Mouse (Mus musculus): ENCODE data around the gene Dner. TPM values are rescaled to one million over a fixed set of nuclear protein-coding genes. Genes with fewer than 3 reads are reported as not detected.

Dner gene
- polyA plus RNA-seq, 1 experiment, result not detected

- no peaks in the 10 kb centered on the region for H3K36me3 ChIP-seq (ENCODE audit: control insufficient read depth)
- H3K9me3 ChIP-seq (ENCODE audit: control insufficient read depth, low read length), result no peaks in the 10 kb centered on the region; the same call in 1 of the 2 replicates
- no peak overlapping the region for H3K4me3 ChIP-seq (replicated peaks)
- TF ChIP-seq GATA1 (IDR thresholded peaks at IDR 0.05; ENCODE audit: low read length), result no peak
- no peak for TF ChIP-seq TAL1 (IDR thresholded peaks at IDR 0.05; ENCODE audit: low read length)
- no peaks in the 10 kb centered on the region for H3K27me3 ChIP-seq (ENCODE audit: control insufficient read depth)
- no peaks in the 10 kb centered on the region for H3K4me1 ChIP-seq (ENCODE audit: control insufficient read depth)
Observed at GRCm38 (mm10) chr1:84664377-84665118, 31.5 kb downstream of the Dner start.

- no peak overlapping the region for H3K4me3 ChIP-seq (replicated peaks)
- H3K27me3 ChIP-seq (ENCODE audit: control insufficient read depth), result no peaks in the 10 kb centered on the region
- no peaks in the 10 kb centered on the region for H3K36me3 ChIP-seq (ENCODE audit: control insufficient read depth)
- H3K9me3 ChIP-seq (ENCODE audit: control insufficient read depth, low read length), result peaks cover 3% of the 10 kb centered on the region; the same call in 1 of the 2 replicates
- H3K4me1 ChIP-seq (ENCODE audit: control insufficient read depth), result no peaks in the 10 kb centered on the region
- no peak for TF ChIP-seq TAL1 (IDR thresholded peaks at IDR 0.05; ENCODE audit: low read length)
Observed at GRCm38 (mm10) chr1:84646781-84647180, 49.2 kb downstream of the Dner start.

GRCm38 (mm10) chr1:84640463-84640862 lies 55.6 kb downstream of the Dner start:
- H3K36me3 ChIP-seq (ENCODE audit: control insufficient read depth), result no peaks in the 10 kb centered on the region
- no peaks in the 10 kb centered on the region for H3K4me1 ChIP-seq (ENCODE audit: control insufficient read depth)
- no peaks in the 10 kb centered on the region; the same call in 1 of the 2 replicates for H3K9me3 ChIP-seq (ENCODE audit: control insufficient read depth, low read length)
- TF ChIP-seq TAL1 (IDR thresholded peaks at IDR 0.05; ENCODE audit: low read length) (no peak), GATA1 (IDR thresholded peaks at IDR 0.05; ENCODE audit: low read length) (no peak)
- H3K4me3 ChIP-seq (replicated peaks), result no peak overlapping the region
- H3K27me3 ChIP-seq (ENCODE audit: control insufficient read depth), result no peaks in the 10 kb centered on the region

GRCm38 (mm10) chr1:84636890-84637289 lies 59.1 kb downstream of the Dner start:
- Histone ChIP-seq H3K4me3 (replicated peaks) (no peak overlapping the region), H3K36me3 (ENCODE audit: control insufficient read depth) (no peaks in the 10 kb centered on the region), H3K27me3 (ENCODE audit: control insufficient read depth) (no peaks in the 10 kb centered on the region), H3K4me1 (ENCODE audit: control insufficient read depth) (no peaks in the 10 kb centered on the region), H3K9me3 (ENCODE audit: control insufficient read depth, low read length) (peaks cover 2% of the 10 kb centered on the region; the same call in 1 of the 2 replicates)
- TF ChIP-seq GATA1 (IDR thresholded peaks at IDR 0.05; ENCODE audit: low read length) (no peak), TAL1 (IDR thresholded peaks at IDR 0.05; ENCODE audit: low read length) (no peak)

GRCm38 (mm10) chr1:84628244-84628643 lies 67.8 kb downstream of the Dner start:
- Histone ChIP-seq H3K4me1 (ENCODE audit: control insufficient read depth) (no peaks in the 10 kb centered on the region), H3K9me3 (ENCODE audit: control insufficient read depth, low read length) (peaks cover 6% of the 10 kb centered on the region; the same call in 1 of the 2 replicates), H3K36me3 (ENCODE audit: control insufficient read depth) (no peaks in the 10 kb centered on the region), H3K27me3 (ENCODE audit: control insufficient read depth) (no peaks in the 10 kb centered on the region), H3K4me3 (replicated peaks) (no peak overlapping the region)
- TF ChIP-seq TAL1 (IDR thresholded peaks at IDR 0.05; ENCODE audit: low read length) (no peak), GATA1 (IDR thresholded peaks at IDR 0.05; ENCODE audit: low read length) (no peak)

GRCm38 (mm10) chr1:84622978-84623554 lies 73.0 kb downstream of the Dner start:
- H3K9me3 ChIP-seq (ENCODE audit: control insufficient read depth, low read length), result no peaks in the 10 kb centered on the region; the same call in 1 of the 2 replicates
- no peaks in the 10 kb centered on the region for H3K4me1 ChIP-seq (ENCODE audit: control insufficient read depth)
- TF ChIP-seq GATA1 (IDR thresholded peaks at IDR 0.05; ENCODE audit: low read length) (no peak), TAL1 (IDR thresholded peaks at IDR 0.05; ENCODE audit: low read length) (no peak)
- no peaks in the 10 kb centered on the region for H3K27me3 ChIP-seq (ENCODE audit: control insufficient read depth)
- H3K36me3 ChIP-seq (ENCODE audit: control insufficient read depth), result no peaks in the 10 kb centered on the region
- no peak overlapping the region for H3K4me3 ChIP-seq (replicated peaks)

GRCm38 (mm10) chr1:84621308-84621707 lies 74.7 kb downstream of the Dner start:
- no peaks in the 10 kb centered on the region for H3K36me3 ChIP-seq (ENCODE audit: control insufficient read depth)
- no peaks in the 10 kb centered on the region for H3K4me1 ChIP-seq (ENCODE audit: control insufficient read depth)
- no peak for TF ChIP-seq TAL1 (IDR thresholded peaks at IDR 0.05; ENCODE audit: low read length)
- no peak for TF ChIP-seq GATA1 (IDR thresholded peaks at IDR 0.05; ENCODE audit: low read length)
- H3K27me3 ChIP-seq (ENCODE audit: control insufficient read depth), result no peaks in the 10 kb centered on the region
- no peak overlapping the region for H3K4me3 ChIP-seq (replicated peaks)
- no peaks in the 10 kb centered on the region; the same call in 1 of the 2 replicates for H3K9me3 ChIP-seq (ENCODE audit: control insufficient read depth, low read length)

GRCm38 (mm10) chr1:84619131-84619760 lies 76.8 kb downstream of the Dner start:
- Histone ChIP-seq H3K4me3 (replicated peaks) (no peak overlapping the region), H3K27me3 (ENCODE audit: control insufficient read depth) (no peaks in the 10 kb centered on the region), H3K9me3 (ENCODE audit: control insufficient read depth, low read length) (no peaks in the 10 kb centered on the region; the same call in 1 of the 2 replicates), H3K4me1 (ENCODE audit: control insufficient read depth) (no peaks in the 10 kb centered on the region), H3K36me3 (ENCODE audit: control insufficient read depth) (no peaks in the 10 kb centered on the region)
- TF ChIP-seq GATA1 (IDR thresholded peaks at IDR 0.05; ENCODE audit: low read length) (no peak), TAL1 (IDR thresholded peaks at IDR 0.05; ENCODE audit: low read length) (no peak)

GRCm38 (mm10) chr1:84618094-84618493 lies 77.9 kb downstream of the Dner start:
- no peak overlapping the region for H3K4me3 ChIP-seq (replicated peaks)
- TF ChIP-seq TAL1 (IDR thresholded peaks at IDR 0.05; ENCODE audit: low read length), result no peak
- no peak for TF ChIP-seq GATA1 (IDR thresholded peaks at IDR 0.05; ENCODE audit: low read length)
- H3K27me3 ChIP-seq (ENCODE audit: control insufficient read depth), result no peaks in the 10 kb centered on the region
- no peaks in the 10 kb centered on the region; the same call in 1 of the 2 replicates for H3K9me3 ChIP-seq (ENCODE audit: control insufficient read depth, low read length)
- H3K36me3 ChIP-seq (ENCODE audit: control insufficient read depth), result no peaks in the 10 kb centered on the region
- H3K4me1 ChIP-seq (ENCODE audit: control insufficient read depth), result no peaks in the 10 kb centered on the region

Measured in erythroblast, embryonic 14.5 days (primary cell).